Mouse (Mus musculus) Muller cell, postnatal 12 days (primary cell): Measurements from ENCODE around the gene Scgb1b19.
"Not testable (repeated sequence)": the region's sequence is repeated elsewhere in the genome, so short reads cannot be mapped to it uniquely, and the experiment has no call there.

Experiments used
- DNase-seq: peaks from one replicate; pipeline ENCODE4 v3.0.0-alpha.2; 2015; ENCODE audit errors: inconsistent ontology term

The Scgb1b19 gene

DNA sequence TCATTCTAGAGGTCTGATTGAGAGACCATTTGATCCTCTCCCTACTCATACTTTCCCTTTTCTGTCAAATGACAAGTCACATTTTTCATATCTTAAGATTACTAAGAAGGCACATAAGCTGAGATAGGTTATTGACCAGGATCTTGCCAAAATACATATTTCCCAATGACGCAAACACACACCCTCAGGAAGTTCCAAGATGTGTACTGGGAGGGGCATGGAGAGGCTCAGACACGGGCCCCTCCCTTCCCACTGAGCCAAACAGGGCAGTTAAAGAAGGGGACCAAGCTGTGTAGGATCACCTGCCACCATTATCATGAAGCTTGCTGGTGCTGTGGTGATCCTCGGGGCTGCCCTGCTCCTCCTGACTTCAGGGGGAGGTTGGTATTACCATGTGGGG lies at the start of gene Scgb1b19:
Scgb1b19 (plus strand) TSS at position 301 of the 400 bp plus-strand sequence.
- not testable (repeated sequence) for DNase-seq

DNA sequence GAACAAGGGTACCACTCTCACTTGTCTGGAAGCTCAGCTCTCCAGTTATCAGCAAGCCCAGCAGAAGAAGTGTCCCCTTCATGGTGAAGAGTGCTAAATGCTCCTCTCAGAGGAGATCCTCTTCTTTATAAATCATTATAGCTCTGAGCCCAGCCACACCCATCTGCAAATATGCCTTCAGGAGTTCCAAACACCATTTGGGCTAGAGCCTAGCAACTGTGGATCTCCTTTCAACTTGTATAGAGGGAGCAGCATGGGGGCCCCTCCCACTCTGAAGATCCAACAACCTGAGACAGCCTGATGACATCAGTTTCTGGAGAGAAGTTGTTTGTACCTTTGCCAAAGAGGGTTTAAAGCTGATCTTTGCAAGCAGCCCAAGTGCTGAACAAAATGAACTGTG lies 6.9 kb upstream of the Scgb1b19 start, which contains the start of gene Scgb2b19:
Scgb2b19 (minus strand) TSS at position 101 of the 400 bp plus-strand sequence.
- not testable (repeated sequence) for DNase-seq
